Mouse (Mus musculus): ENCODE results near the gene Stat4. TPM values are rescaled to one million over a fixed set of nuclear protein-coding genes. Genes with fewer than 3 reads are reported as not detected.

Gene Stat4
- polyA plus RNA-seq, 1 experiment = not detected

DNA sequence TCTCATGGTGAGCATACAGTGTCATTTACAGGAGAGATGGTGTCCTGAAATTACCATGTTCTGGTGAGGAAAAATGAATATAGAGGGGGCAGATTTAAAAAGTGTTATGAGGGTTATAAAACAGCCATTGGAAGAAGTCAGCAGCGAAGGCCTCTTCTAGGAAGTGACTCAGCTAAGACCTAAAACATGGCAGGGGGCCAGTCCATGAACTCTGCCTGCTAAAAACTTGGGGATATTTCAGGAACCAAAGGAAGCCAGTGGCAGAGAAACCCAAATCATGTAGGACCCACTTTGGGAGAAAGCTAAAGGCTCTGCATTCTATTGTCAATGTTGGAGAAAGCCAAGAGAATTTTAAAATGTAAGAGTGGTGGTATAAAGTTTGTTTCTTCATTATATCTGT lies 125.4 kb downstream of the Stat4 start:
- no peaks in the 10 kb centered on the region for H3K27me3 ChIP-seq (ENCODE audit: control insufficient read depth)
- no peaks in the 10 kb centered on the region for H3K9me3 ChIP-seq (ENCODE audit: control insufficient read depth, low read length)
- no peaks in the 10 kb centered on the region for H3K36me3 ChIP-seq (ENCODE audit: control insufficient read depth)
- no peak overlapping the region for H3K4me3 ChIP-seq (replicated peaks)
- peaks cover 12% of the 10 kb centered on the region for H3K4me1 ChIP-seq (ENCODE audit: control insufficient read depth)
- no peak for TF ChIP-seq GATA1 (IDR thresholded peaks at IDR 0.05; ENCODE audit: low read length)

DNA sequence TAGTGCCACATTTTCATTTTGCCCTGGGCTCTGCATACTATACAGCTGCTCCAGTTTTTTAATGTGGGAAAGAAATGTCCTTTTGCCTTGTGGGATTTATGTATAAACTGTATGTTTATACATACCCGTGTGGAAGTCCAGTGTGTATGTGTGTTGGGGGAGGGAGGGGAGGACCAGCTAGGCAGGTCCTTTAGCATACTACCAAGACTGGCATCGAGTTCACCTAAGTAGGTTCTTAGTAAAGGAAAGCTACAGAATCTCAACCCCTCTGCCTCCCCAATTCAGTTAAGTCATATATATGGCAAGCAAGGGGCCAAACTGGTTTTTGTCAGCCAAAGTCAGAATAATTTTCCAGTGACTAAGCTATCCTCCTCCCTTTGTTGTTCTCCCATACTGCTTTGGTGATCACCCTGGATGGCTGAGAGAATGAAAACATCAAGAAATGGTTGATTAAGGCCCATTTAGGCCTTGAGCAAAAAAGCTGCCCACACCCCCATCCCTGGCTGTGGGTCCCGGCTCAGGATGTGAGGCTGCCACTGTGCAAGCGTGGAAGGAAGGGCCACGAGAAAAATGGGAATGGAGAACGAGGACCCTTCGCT lies 126.2 kb downstream of the Stat4 start:
- no peaks in the 10 kb centered on the region for H3K9me3 ChIP-seq (ENCODE audit: control insufficient read depth, low read length)
- peaks cover 12% of the 10 kb centered on the region for H3K4me1 ChIP-seq (ENCODE audit: control insufficient read depth)
- H3K27me3 ChIP-seq (ENCODE audit: control insufficient read depth) = no peaks in the 10 kb centered on the region
- H3K36me3 ChIP-seq (ENCODE audit: control insufficient read depth) = no peaks in the 10 kb centered on the region
- TF ChIP-seq TAL1 (IDR thresholded peaks at IDR 0.05; ENCODE audit: low read length) (no peak), GATA1 (IDR thresholded peaks at IDR 0.05; ENCODE audit: low read length) (no peak)
- peak overlapping the region; percentile 83 for H3K4me3 ChIP-seq (replicated peaks)

DNA sequence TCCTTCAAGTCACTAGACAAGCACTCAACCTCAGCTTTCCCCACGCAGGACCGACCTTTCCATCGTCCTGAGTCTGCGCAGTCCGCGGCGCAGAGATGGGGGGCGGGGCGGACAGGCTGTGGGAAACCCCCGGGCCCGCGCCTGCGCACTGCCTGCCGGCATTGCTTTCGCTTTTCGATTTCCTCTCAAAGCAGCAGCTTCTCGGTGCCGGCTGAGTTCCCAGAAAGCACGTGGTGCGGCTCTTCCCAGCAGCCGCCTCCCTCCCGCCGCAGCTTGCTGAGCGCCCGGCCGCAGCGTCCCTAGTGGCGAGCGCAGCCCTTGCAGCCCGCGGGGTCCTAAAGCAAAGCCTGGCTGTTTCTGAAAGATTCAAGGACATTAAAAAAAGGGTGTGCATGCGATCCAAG lies 126.7 kb downstream of the Stat4 start:
- Histone ChIP-seq H3K9me3 (ENCODE audit: control insufficient read depth, low read length) (no peaks in the 10 kb centered on the region), H3K4me3 (replicated peaks) (peak overlapping the region; percentile 83), H3K4me1 (ENCODE audit: control insufficient read depth) (peaks cover 17% of the 10 kb centered on the region), H3K36me3 (ENCODE audit: control insufficient read depth) (no peaks in the 10 kb centered on the region), H3K27me3 (ENCODE audit: control insufficient read depth) (no peaks in the 10 kb centered on the region)
- TF ChIP-seq TAL1 (IDR thresholded peaks at IDR 0.05; ENCODE audit: low read length) (no peak), GATA1 (IDR thresholded peaks at IDR 0.05; ENCODE audit: low read length) (no peak)

DNA sequence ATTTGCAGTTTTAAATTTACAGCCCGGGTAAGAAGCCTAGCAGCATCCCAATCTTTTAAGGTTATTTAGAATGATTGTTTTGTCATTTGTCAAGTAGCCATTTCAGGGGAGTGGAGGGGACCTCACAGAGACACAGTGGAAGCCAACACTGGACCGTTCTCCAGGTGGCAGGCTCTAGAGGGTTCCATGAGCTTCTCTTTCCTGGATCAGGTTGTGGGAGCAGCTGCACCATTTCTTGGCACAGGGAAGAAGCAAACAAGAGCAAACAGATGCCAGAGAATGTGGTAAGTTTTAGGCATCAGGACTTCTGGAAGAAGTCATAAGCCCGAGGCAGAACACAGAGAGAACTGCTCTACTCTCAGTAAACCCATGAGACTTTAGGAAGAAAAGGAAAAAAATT lies 129.5 kb downstream of the Stat4 start:
- no peaks in the 10 kb centered on the region for H3K9me3 ChIP-seq (ENCODE audit: control insufficient read depth, low read length)
- H3K27me3 ChIP-seq (ENCODE audit: control insufficient read depth) = no peaks in the 10 kb centered on the region
- no peak overlapping the region for H3K4me3 ChIP-seq (replicated peaks)
- TF ChIP-seq TAL1 (IDR thresholded peaks at IDR 0.05; ENCODE audit: low read length) = no peak
- no peak for TF ChIP-seq GATA1 (IDR thresholded peaks at IDR 0.05; ENCODE audit: low read length)
- peaks cover 35% of the 10 kb centered on the region for H3K4me1 ChIP-seq (ENCODE audit: control insufficient read depth)
- H3K36me3 ChIP-seq (ENCODE audit: control insufficient read depth) = no peaks in the 10 kb centered on the region

DNA sequence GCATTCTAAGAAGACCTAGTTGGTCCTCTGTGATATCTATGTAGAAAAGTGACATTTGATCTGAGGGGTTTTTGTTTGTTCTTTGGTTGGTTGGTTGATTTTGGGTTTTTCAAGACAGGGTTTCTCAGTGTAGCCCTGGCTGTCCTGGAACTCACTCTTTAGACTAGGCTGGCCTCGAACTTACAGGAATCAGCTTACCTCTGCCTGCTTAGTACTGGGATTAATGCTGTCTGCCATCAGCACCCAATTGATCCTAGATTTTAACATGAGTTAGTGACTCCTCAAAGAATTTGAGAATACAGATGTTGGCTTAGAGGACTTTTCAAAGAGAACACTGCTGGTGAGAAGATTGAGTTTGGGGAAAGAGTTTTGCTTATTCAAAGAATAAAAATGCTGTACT lies 130.8 kb downstream of the Stat4 start:
- Histone ChIP-seq H3K4me1 (ENCODE audit: control insufficient read depth) (peaks cover 35% of the 10 kb centered on the region), H3K27me3 (ENCODE audit: control insufficient read depth) (no peaks in the 10 kb centered on the region), H3K4me3 (replicated peaks) (no peak overlapping the region), H3K9me3 (ENCODE audit: control insufficient read depth, low read length) (no peaks in the 10 kb centered on the region), H3K36me3 (ENCODE audit: control insufficient read depth) (peaks cover 4% of the 10 kb centered on the region)
- no peak for TF ChIP-seq TAL1 (IDR thresholded peaks at IDR 0.05; ENCODE audit: low read length)
- no peak for TF ChIP-seq GATA1 (IDR thresholded peaks at IDR 0.05; ENCODE audit: low read length)

DNA sequence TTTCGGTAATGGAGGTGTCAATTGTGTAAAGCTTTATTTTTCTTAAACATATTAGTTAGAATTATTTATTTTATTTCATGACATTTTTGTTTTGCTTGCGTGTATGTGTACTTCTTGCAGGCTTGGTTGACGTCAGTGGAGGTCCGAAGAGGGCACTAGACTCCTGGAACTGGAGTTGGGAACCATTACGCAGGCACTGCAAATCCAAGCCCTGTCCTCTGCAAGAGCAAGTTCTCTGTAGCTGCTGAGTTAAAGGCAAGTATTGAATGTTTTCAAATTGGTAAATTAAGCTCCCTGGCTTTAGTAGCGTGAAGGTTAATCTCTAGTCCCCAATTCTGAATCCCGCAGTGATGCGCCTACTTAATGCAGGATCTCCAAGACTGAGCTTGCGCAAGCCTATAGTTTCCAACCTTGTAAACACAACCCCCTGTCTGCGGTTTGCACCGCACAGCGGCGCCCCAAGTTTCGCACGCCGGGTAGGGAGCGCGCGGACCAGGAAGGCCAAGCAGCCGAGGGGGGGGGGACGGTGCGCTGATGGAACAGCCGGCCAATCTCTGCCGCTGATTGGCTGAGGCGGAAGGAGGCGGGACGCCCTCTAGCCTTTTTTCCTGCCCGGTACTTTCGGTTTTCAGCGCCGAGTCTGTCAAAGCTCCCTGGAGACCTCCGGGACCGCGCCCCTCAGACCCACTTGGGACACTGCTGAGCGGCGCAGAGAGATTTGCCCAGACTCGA lies 132.1 kb downstream of the Stat4 start, which contains the start of gene Stat1:
Gene Stat1, plus strand, starts transcription at position 581 of the 732 bp plus-strand sequence.
- TF ChIP-seq GATA1 (IDR thresholded peaks at IDR 0.05; ENCODE audit: low read length) (no peak), TAL1 (IDR thresholded peaks at IDR 0.05; ENCODE audit: low read length) (no peak)
- Histone ChIP-seq H3K27me3 (ENCODE audit: control insufficient read depth) (no peaks in the 10 kb centered on the region), H3K9me3 (ENCODE audit: control insufficient read depth, low read length) (no peaks in the 10 kb centered on the region), H3K4me1 (ENCODE audit: control insufficient read depth) (peaks cover 24% of the 10 kb centered on the region), H3K4me3 (replicated peaks) (peak within 1 kb of the TSS; percentile 89), H3K36me3 (ENCODE audit: control insufficient read depth) (peaks cover 11% of the 10 kb centered on the region)

DNA sequence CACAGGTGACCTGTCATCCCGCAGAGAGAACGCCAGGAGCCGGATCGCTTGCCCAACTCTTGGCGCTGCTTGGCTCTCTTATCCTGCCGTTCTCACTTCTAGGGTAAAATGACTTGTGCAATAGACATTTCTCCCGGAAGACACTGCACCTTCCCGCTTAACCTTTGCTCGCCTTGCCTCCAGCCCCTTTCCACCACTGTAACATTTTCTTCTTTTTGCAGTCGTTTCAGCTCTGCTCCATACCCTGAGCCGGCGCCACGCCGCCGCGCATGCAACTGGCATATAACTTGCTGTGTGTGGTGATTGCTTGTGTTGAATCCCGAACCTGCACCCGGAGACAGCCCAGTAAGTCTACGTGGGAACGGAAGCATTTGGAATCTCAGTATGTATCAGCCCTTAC lies 132.7 kb downstream of the Stat4 start:
- H3K4me3 ChIP-seq (replicated peaks) = peak overlapping the region; percentile 89
- peaks cover 23% of the 10 kb centered on the region for H3K4me1 ChIP-seq (ENCODE audit: control insufficient read depth)
- no peak for TF ChIP-seq TAL1 (IDR thresholded peaks at IDR 0.05; ENCODE audit: low read length)
- no peak for TF ChIP-seq GATA1 (IDR thresholded peaks at IDR 0.05; ENCODE audit: low read length)
- H3K27me3 ChIP-seq (ENCODE audit: control insufficient read depth) = no peaks in the 10 kb centered on the region
- H3K36me3 ChIP-seq (ENCODE audit: control insufficient read depth) = peaks cover 14% of the 10 kb centered on the region
- H3K9me3 ChIP-seq (ENCODE audit: control insufficient read depth, low read length) = no peaks in the 10 kb centered on the region

DNA sequence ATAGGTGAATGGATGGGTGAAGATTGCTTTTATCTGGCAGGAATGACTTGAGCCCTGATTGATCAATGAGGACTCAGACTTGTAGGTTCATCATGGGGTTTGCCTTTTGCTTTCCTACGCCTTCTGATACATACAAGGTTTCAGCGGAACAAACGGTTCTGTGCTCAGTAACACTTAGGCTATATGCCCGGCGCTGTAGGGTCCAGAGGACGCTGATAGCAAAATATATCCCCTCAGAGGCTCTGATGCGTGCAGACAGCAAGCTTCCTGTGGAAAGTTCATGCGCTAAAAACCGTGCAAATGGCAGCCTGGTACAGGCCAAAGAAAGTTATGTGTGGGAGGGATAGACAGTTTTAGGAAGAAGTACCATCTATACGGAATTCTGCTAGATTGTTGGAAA lies 133.2 kb downstream of the Stat4 start:
- Histone ChIP-seq H3K36me3 (ENCODE audit: control insufficient read depth) (peaks cover 18% of the 10 kb centered on the region), H3K4me3 (replicated peaks) (peak overlapping the region; percentile 89), H3K4me1 (ENCODE audit: control insufficient read depth) (peaks cover 23% of the 10 kb centered on the region), H3K9me3 (ENCODE audit: control insufficient read depth, low read length) (no peaks in the 10 kb centered on the region), H3K27me3 (ENCODE audit: control insufficient read depth) (no peaks in the 10 kb centered on the region)
- TF ChIP-seq GATA1 (IDR thresholded peaks at IDR 0.05; ENCODE audit: low read length) (no peak), TAL1 (IDR thresholded peaks at IDR 0.05; ENCODE audit: low read length) (no peak)

DNA sequence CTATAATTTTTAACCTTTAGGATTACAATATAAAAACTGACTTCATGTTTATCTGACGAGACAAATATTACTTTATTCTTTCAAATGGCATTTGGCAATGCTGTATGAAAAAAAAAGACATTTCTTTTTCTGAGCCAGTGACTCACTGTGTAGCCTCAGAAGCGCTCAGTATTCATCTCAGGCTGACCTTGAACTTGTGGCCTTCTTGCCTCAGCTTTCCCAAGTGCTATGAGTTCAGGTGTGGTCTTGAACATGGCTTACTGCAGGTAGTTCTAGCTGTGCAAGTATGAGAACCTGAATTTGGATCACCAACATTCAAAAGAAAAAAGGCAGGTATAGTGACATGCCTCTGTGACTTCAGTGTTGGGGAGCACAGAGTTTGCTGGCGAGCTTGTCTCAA lies 134.1 kb downstream of the Stat4 start:
- H3K36me3 ChIP-seq (ENCODE audit: control insufficient read depth) = peaks cover 23% of the 10 kb centered on the region
- TF ChIP-seq TAL1 (IDR thresholded peaks at IDR 0.05; ENCODE audit: low read length) (no peak), GATA1 (IDR thresholded peaks at IDR 0.05; ENCODE audit: low read length) (no peak)
- peaks cover 23% of the 10 kb centered on the region for H3K4me1 ChIP-seq (ENCODE audit: control insufficient read depth)
- no peak overlapping the region for H3K4me3 ChIP-seq (replicated peaks)
- no peaks in the 10 kb centered on the region for H3K27me3 ChIP-seq (ENCODE audit: control insufficient read depth)
- no peaks in the 10 kb centered on the region for H3K9me3 ChIP-seq (ENCODE audit: control insufficient read depth, low read length)

Measured in erythroblast, embryonic 14.5 days (primary cell).